Mouse (Mus musculus) megakaryocyte, embryonic 14.5 days (primary cell): ENCODE data around the gene Bcat1.

Experiments used
- FLI1 ChIP-seq: IDR thresholded peaks from 2 replicates; pipeline ENCODE4 v1.6.1; 2012; ENCODE audit warnings: low read length, inconsistent platforms, mixed read lengths
- GATA1 ChIP-seq: IDR thresholded peaks from 3 replicates; pipeline ENCODE4 v1.6.1; 2012; ENCODE audit warnings: mixed read lengths, low read length, inconsistent platforms, borderline replicate concordance

- no peak for TF ChIP-seq GATA1
- TF ChIP-seq FLI1, result no peak
These were observed 12.6 kb downstream of the Bcat1 start for GRCm38 (mm10) chr6:145063212-145063868.
